Mouse (Mus musculus): ENCODE measurements around the gene Rdh12. TPM values are rescaled to one million over a fixed set of nuclear protein-coding genes. Genes with fewer than 3 reads are reported as not detected.
A peak's percentile ranks its signal among the peaks of the same experiment; 100 is the strongest.
"Not testable (repeated sequence)": the region's sequence is repeated elsewhere in the genome, so short reads cannot be mapped to it uniquely, and the experiment has no call there.

Gene Rdh12
- total and polyA plus RNA-seq, 2 experiments from 2014 or later: 0.93 to 1.0 TPM

DNA sequence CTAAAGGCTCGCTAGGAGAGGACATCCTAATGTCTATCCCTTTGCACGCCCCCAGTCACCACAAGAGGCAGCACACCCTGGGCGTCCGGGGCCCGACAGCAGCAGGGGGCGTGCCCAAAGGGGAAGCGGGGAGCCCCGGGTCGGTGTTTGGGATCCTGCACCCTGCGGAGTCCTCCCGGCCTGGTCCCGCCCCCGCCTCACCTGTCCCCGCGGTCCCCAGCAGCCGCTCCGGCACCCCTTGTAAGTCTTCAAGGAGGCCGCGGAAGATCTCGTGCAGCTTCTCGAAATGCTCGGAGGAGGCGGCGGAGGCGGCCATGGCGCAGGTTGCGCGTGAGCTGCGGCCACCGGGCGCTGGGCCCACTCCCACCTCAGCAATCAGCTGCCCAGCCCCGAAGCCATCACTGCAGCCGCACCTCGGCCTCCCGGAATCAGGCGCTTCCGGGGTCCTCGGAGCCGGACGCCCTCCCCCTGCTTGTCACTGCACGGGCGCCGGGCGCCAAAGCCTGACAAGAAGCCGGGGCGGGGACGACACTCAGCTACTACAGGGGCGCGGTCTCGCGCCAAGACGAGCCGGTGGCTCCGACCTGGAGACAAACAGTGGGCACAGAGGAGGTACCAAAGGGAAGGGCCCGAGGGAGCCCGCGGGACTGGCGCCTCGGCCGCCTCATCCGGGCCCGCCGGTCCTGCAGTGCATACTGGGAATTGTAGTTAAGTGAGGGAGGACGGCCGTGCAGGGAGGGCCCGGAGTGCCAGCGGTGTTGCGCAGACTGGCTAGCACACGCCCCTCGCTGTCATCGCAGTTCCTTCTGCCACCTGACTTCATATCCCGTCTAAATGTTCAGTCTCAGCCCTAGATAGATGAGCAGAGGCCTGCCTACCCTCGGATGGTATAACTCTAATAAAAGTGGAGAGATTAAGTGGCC lies 36.4 kb upstream of the Rdh12 start, which contains the start of gene Vti1b:
Gene Vti1b, minus strand, starts transcription at position 649 of the 923 bp plus-strand sequence.
- H3K4me2 ChIP-seq (ENCODE audit: low read depth, low read length, poor library complexity, severe bottlenecking): peak within 1 kb of the TSS; percentile 61
- H3K4me3 ChIP-seq (ENCODE audit: low read depth, low read length): peak within 1 kb of the TSS; percentile 97
- no peaks in the 10 kb centered on the region for H3K27me3 ChIP-seq (ENCODE audit: insufficient read depth, low read length)
- peaks cover 5% of the 10 kb centered on the region; the same call in 1 of the 2 replicates for H3K4me1 ChIP-seq (ENCODE audit: insufficient read depth, low read length)
- H3K27ac ChIP-seq (ENCODE audit: low read depth, low read length): peak within 1 kb of the TSS; percentile 94
- H3K9me3 ChIP-seq (ENCODE audit: low read length): no peaks in the 10 kb centered on the region
- DNase-seq (ENCODE audit: low spot score): peak; percentile 90
- H3K36me3 ChIP-seq (ENCODE audit: insufficient read depth, low read length): peaks cover 12% of the 10 kb centered on the region
- ATAC-seq (ENCODE audit: low FRiP score): peak; percentile 97
- peak within 1 kb of the TSS; percentile 86 for H3K9ac ChIP-seq (replicated peaks; ENCODE audit: low read length, poor library complexity, severe bottlenecking)
- under 1% methylated on average over 73 of the region's 73 CpGs for WGBS
- TF ChIP-seq CTCF (IDR thresholded peaks at IDR 0.05): peak; percentile 75

DNA sequence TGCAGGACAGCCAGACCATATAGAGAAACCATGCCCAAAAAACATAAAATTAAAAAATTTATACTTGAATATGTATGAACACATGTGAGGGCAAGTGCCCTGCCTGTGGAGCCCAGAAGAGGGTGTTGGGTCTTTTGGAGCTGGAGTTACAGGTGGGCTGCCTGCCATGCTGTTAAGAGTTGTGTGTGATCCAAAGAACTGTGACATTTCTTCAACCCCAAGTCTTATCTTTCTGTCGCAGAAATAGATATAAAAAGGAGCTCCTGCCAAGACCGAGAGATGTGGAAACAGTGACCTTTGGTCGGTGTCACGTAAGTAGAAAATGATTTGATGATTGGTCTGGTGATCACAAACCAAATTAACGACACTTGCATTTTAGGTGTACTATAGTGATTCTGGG lies 35.0 kb upstream of the Rdh12 start:
- Histone ChIP-seq H3K36me3 (ENCODE audit: insufficient read depth, low read length) (peaks cover 18% of the 10 kb centered on the region), H3K27me3 (ENCODE audit: insufficient read depth, low read length) (no peaks in the 10 kb centered on the region), H3K4me3 (ENCODE audit: low read depth, low read length) (no peak overlapping the region), H3K9ac (replicated peaks; ENCODE audit: low read length, poor library complexity, severe bottlenecking) (no peak overlapping the region), H3K27ac (ENCODE audit: low read depth, low read length) (no peak overlapping the region), H3K4me2 (ENCODE audit: low read depth, low read length, poor library complexity, severe bottlenecking) (no peak overlapping the region), H3K4me1 (ENCODE audit: insufficient read depth, low read length) (peaks cover 5% of the 10 kb centered on the region; the same call in 1 of the 2 replicates), H3K9me3 (ENCODE audit: low read length) (no peaks in the 10 kb centered on the region)
- ATAC-seq (ENCODE audit: low FRiP score) (no peak), DNase-seq (ENCODE audit: low spot score) (no peak)
- TF ChIP-seq CTCF (IDR thresholded peaks at IDR 0.05): no peak
- WGBS: 87% methylated on average over 5 of the region's 5 CpGs

DNA sequence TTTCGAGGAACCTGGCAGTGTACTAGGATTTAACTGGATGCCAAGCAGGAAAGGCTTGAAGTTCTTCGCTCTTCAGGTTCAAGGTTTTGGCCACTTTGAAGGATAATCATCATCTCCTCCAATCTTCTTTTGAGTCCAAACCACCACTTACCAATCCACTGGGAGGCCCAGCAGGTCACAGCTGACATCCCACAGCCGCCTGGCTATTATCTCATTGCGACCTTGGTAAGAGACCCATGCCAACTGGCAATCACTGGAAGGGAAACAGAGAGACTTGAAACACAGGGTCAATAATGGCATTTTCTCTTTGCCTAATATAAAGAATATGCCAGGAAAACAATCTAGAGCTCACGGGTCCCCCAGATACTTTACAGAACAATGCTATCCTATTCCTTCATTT lies 32.7 kb upstream of the Rdh12 start:
- no peaks in the 10 kb centered on the region for H3K27me3 ChIP-seq (ENCODE audit: insufficient read depth, low read length)
- 90% methylated on average over 5 of the region's 5 CpGs for WGBS
- no peak for TF ChIP-seq CTCF (IDR thresholded peaks at IDR 0.05)
- no peak overlapping the region for H3K9ac ChIP-seq (replicated peaks; ENCODE audit: low read length, poor library complexity, severe bottlenecking)
- peaks cover 5% of the 10 kb centered on the region; the same call in 1 of the 2 replicates for H3K4me1 ChIP-seq (ENCODE audit: insufficient read depth, low read length)
- DNase-seq (ENCODE audit: low spot score): no peak
- no peak overlapping the region for H3K4me2 ChIP-seq (ENCODE audit: low read depth, low read length, poor library complexity, severe bottlenecking)
- no peak for ATAC-seq (ENCODE audit: low FRiP score)
- no peak overlapping the region for H3K27ac ChIP-seq (ENCODE audit: low read depth, low read length)
- H3K4me3 ChIP-seq (ENCODE audit: low read depth, low read length): no peak overlapping the region
- peaks cover 27% of the 10 kb centered on the region for H3K36me3 ChIP-seq (ENCODE audit: insufficient read depth, low read length)
- no peaks in the 10 kb centered on the region for H3K9me3 ChIP-seq (ENCODE audit: low read length)

DNA sequence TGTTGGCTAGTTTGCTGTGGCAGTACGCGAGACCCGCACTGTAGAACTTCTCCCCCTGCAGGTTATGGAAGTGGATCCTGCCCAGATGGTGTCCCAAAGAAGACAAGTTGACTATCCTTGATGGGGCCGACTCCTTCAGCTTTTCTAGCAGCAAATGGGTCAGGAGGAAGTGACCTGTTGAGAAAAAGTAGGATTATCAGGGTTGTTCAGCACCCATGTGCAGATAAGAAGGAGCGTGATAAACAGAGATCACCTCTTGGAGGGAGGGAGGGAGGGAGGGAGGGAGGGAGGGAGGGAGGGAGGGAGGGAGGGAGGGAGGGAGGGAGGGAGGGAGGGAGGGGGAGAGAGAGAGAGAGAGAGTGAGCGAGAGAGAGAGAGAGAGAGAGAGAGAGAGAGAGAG lies 23.6 kb upstream of the Rdh12 start:
- not testable (repeated sequence) for H3K4me1 ChIP-seq (ENCODE audit: insufficient read depth, low read length); H3K9ac ChIP-seq (replicated peaks; ENCODE audit: low read length, poor library complexity, severe bottlenecking); H3K9me3 ChIP-seq (ENCODE audit: low read length); H3K27me3 ChIP-seq (ENCODE audit: insufficient read depth, low read length); H3K4me2 ChIP-seq (ENCODE audit: low read depth, low read length, poor library complexity, severe bottlenecking); DNase-seq (ENCODE audit: low spot score); ATAC-seq (ENCODE audit: low FRiP score); H3K4me3 ChIP-seq (ENCODE audit: low read depth, low read length); H3K27ac ChIP-seq (ENCODE audit: low read depth, low read length)
- WGBS: 85% methylated on average over 5 of the region's 6 CpGs
- peaks cover 49% of the 10 kb centered on the region for H3K36me3 ChIP-seq (ENCODE audit: insufficient read depth, low read length)

DNA sequence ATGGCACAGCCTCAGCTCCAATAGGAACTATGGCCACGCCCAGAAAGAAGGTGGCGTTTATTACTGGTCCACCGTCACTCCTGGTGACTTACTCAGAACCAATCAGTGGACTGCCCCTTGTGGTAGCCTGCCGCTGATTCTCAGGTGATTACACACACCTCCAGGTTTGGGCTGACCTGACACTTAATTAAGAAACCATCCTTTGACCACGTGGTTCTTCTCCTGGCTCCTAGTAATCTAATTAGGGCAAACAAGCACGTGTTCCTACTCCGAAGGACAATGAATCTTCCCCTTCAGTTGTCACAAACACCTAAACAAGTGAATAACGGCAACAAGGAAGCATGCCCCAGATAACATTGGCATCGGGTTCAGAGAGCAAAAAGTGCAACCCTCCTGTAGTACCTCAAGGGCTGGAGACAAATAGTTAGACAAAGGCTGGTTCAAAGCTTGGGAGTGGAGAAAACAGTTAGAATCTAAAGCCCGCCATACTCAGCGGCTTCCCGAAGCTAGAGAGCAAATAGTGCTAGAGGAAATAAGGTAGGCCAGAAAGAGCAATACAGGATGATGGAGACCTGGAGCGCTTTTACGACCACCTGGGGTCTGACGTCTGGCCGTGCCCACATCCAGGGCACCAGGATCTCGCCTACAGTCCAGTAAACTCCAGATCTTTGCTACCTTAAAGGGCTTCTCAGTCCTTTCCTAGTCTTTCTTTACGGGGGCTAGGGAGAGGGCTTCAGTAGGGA lies 17.6 kb upstream of the Rdh12 start:
- WGBS: under 1% methylated on average over 18 of the region's 18 CpGs
- H3K9ac ChIP-seq (replicated peaks; ENCODE audit: low read length, poor library complexity, severe bottlenecking): peak overlapping the region; percentile 56

More for the DNA sequence above, 17.6 kb upstream of the Rdh12 start:
- peak overlapping the region; percentile 72 for H3K27ac ChIP-seq (ENCODE audit: low read depth, low read length)
- peak; percentile 93 for DNase-seq (ENCODE audit: low spot score)
- peak; percentile 59 for TF ChIP-seq CTCF (IDR thresholded peaks at IDR 0.05)
- H3K27me3 ChIP-seq (ENCODE audit: insufficient read depth, low read length): no peaks in the 10 kb centered on the region
- H3K4me1 ChIP-seq (ENCODE audit: insufficient read depth, low read length): peaks cover 7% of the 10 kb centered on the region
- H3K9me3 ChIP-seq (ENCODE audit: low read length): no peaks in the 10 kb centered on the region
- peak; percentile 95 for ATAC-seq (ENCODE audit: low FRiP score)
- H3K36me3 ChIP-seq (ENCODE audit: insufficient read depth, low read length): peaks cover 14% of the 10 kb centered on the region; the same call in 1 of the 2 replicates
- H3K4me2 ChIP-seq (ENCODE audit: low read depth, low read length, poor library complexity, severe bottlenecking): peak overlapping the region; percentile 64
- H3K4me3 ChIP-seq (ENCODE audit: low read depth, low read length): peak overlapping the region; percentile 58

Measured in midbrain, postnatal 0 days (tissue).